ENCODE assay signal across 22 mouse cellular contexts in genomic region chr13:29864331-29864730, GRCm38 (mm10). TPM values are rescaled to one million over a fixed set of nuclear protein-coding genes. Genes with fewer than 3 reads are reported as not detected.
DNase-seq lines count a peak whose midpoint lies in the region; ATAC-seq and TF ChIP-seq lines count a peak whose summit lies in the region.
"Had no signal": no experiment of that assay in that cellular context is flagged by ENCODE, and none has a peak within 500 bp of the region (broad histone marks: within the 10 kb centered on the region; RNA-seq: fewer than 3 reads in every experiment).

No protein-coding gene starts in this region.

- no peaks in the 10 kb centered on the region for H3K27me3 ChIP-seq in hindbrain, embryonic 12.5 days
- H3K27me3 ChIP-seq in hindbrain, postnatal 0 days (ENCODE audit: insufficient read depth, low read length): no peaks in the 10 kb centered on the region
- H3K27me3 ChIP-seq in midbrain, embryonic 11.5 days (ENCODE audit: control insufficient read depth, insufficient read depth, low read length): no peaks in the 10 kb centered on the region
- no peaks in the 10 kb centered on the region for H3K27me3 ChIP-seq in midbrain, embryonic 10.5 days (ENCODE audit: low read depth, poor library complexity, severe bottlenecking)
- H3K27me3 ChIP-seq: forebrain, embryonic 13.5 days; heart, embryonic 13.5 days; neural tube, embryonic 12.5 days had no signal

- H3K4me3 ChIP-seq in hindbrain, embryonic 12.5 days: no peak overlapping the region
- no peak overlapping the region for H3K4me3 ChIP-seq in hindbrain, postnatal 0 days (ENCODE audit: low read length)
- H3K4me3 ChIP-seq in midbrain, embryonic 11.5 days (ENCODE audit: low read depth, low read length): no peak overlapping the region
- no peak overlapping the region for H3K4me3 ChIP-seq in midbrain, embryonic 10.5 days
- H3K4me3 ChIP-seq: erythroblast, embryonic 14.5 days; forebrain, embryonic 13.5 days; heart, embryonic 13.5 days; neural tube, embryonic 12.5 days had no signal

- no peaks in the 10 kb centered on the region for H3K36me3 ChIP-seq in hindbrain, embryonic 12.5 days
- H3K36me3 ChIP-seq in hindbrain, postnatal 0 days (ENCODE audit: insufficient read depth, low read length): no peaks in the 10 kb centered on the region
- H3K36me3 ChIP-seq in midbrain, embryonic 11.5 days (ENCODE audit: control insufficient read depth, insufficient read depth, low read length): no peaks in the 10 kb centered on the region
- no peaks in the 10 kb centered on the region for H3K36me3 ChIP-seq in midbrain, embryonic 10.5 days
- H3K36me3 ChIP-seq: G1E; heart, embryonic 13.5 days; neural tube, embryonic 12.5 days had no signal

- ATAC-seq in hindbrain, embryonic 12.5 days (ENCODE audit: low FRiP score): no peak
- ATAC-seq in hindbrain, postnatal 0 days: no peak
- no peak for ATAC-seq in midbrain, embryonic 11.5 days (ENCODE audit: low FRiP score)
- ATAC-seq in erythroblast, adult 5-6 weeks (replicated peaks; ENCODE audit: low FRiP score, poor library complexity, severe bottlenecking): no peak
- ATAC-seq: forebrain, embryonic 13.5 days had no signal

- H3K9me3 ChIP-seq in hindbrain, embryonic 12.5 days (replicated peaks): no peaks in the 10 kb centered on the region
- H3K9me3 ChIP-seq in hindbrain, postnatal 0 days (ENCODE audit: low read length): no peaks in the 10 kb centered on the region
- no peaks in the 10 kb centered on the region for H3K9me3 ChIP-seq in midbrain, embryonic 11.5 days (ENCODE audit: control insufficient read depth, low read length)
- no peaks in the 10 kb centered on the region for H3K9me3 ChIP-seq in midbrain, embryonic 10.5 days (replicated peaks)
- H3K9me3 ChIP-seq: forebrain, embryonic 13.5 days; G1E; heart, embryonic 13.5 days; neural tube, embryonic 12.5 days had no signal

- H3K4me2 ChIP-seq in hindbrain, embryonic 12.5 days (replicated peaks): no peak overlapping the region
- no peak overlapping the region for H3K4me2 ChIP-seq in hindbrain, postnatal 0 days (ENCODE audit: low read depth, low read length)
- H3K4me2 ChIP-seq in midbrain, embryonic 11.5 days: no peak overlapping the region
- H3K4me2 ChIP-seq: forebrain, embryonic 13.5 days; heart, embryonic 13.5 days; neural tube, embryonic 12.5 days had no signal

- TF ChIP-seq CTCF in hindbrain, postnatal 0 days (IDR thresholded peaks at IDR 0.05; ENCODE audit: low read depth): no peak

- H3K27ac ChIP-seq in hindbrain, embryonic 12.5 days: peak overlapping the region; percentile 35; the same call in 1 of the 2 replicates
- no peak overlapping the region for H3K27ac ChIP-seq in hindbrain, postnatal 0 days
- H3K27ac ChIP-seq in midbrain, embryonic 11.5 days (ENCODE audit: low read depth, low read length): no peak overlapping the region
- no peak overlapping the region for H3K27ac ChIP-seq in midbrain, embryonic 10.5 days (replicated peaks)
- H3K27ac ChIP-seq: forebrain, embryonic 13.5 days; heart, embryonic 13.5 days; liver, embryonic 14.5 days; neural tube, embryonic 12.5 days had no signal

- H3K9ac ChIP-seq in hindbrain, embryonic 12.5 days: no peak overlapping the region
- H3K9ac ChIP-seq in hindbrain, postnatal 0 days (replicated peaks; ENCODE audit: low read length): no peak overlapping the region
- no peak overlapping the region for H3K9ac ChIP-seq in midbrain, embryonic 11.5 days (ENCODE audit: low read length)
- H3K9ac ChIP-seq: forebrain, embryonic 13.5 days; heart, embryonic 13.5 days; liver, embryonic 14.5 days; neural tube, embryonic 12.5 days had no signal

- 53% methylated on average over 6 of the region's 6 CpGs for WGBS in hindbrain, embryonic 12.5 days
- WGBS in hindbrain, postnatal 0 days: 67% methylated on average over 6 of the region's 6 CpGs
- WGBS in midbrain, embryonic 11.5 days: 71% methylated on average over 6 of the region's 6 CpGs
- 69% methylated on average over 6 of the region's 6 CpGs for WGBS in midbrain, embryonic 10.5 days

- H3K4me1 ChIP-seq in hindbrain, embryonic 12.5 days: no peaks in the 10 kb centered on the region
- no peaks in the 10 kb centered on the region for H3K4me1 ChIP-seq in hindbrain, postnatal 0 days (ENCODE audit: insufficient read depth, low read length)
- no peaks in the 10 kb centered on the region for H3K4me1 ChIP-seq in midbrain, embryonic 11.5 days (ENCODE audit: control insufficient read depth, insufficient read depth, low read length)
- H3K4me1 ChIP-seq in midbrain, embryonic 10.5 days: peaks cover 2% of the 10 kb centered on the region; the same call in 1 of the 2 replicates
- H3K4me1 ChIP-seq: forebrain, embryonic 13.5 days; heart, embryonic 13.5 days; neural tube, embryonic 12.5 days had no signal

- DNase-seq in hindbrain, postnatal 0 days (ENCODE audit: low spot score): no peak
- peak; percentile 80 for DNase-seq in midbrain, embryonic 11.5 days (ENCODE audit: low spot score, missing footprints)
- no peak for DNase-seq in midbrain, embryonic 10.5 days (ENCODE audit: low spot score)
- peak; percentile 25 for DNase-seq in forelimb bud, embryonic 11.5 days (ENCODE audit: low read depth, low spot score)
- DNase-seq in urinary bladder, adult 18-20 months (ENCODE audit: low spot score in 2 of 2): no peak
- no peak for DNase-seq in MN1 (ENCODE audit: low spot score)
- DNase-seq: cerebellum, adult 2 months; gastrocnemius, postnatal 10 days; heart, adult 18-20 months; heart, postnatal 4 days; kidney, adult 9 months; lung, postnatal 10 days; right cerebral cortex, adult 18-20 months; thymus, postnatal 36 days had no signal

RNA-seq across cellular contexts. Expression of gene Cdkal1, which starts 8.9 kb away (rescaled TPM):
- 31.4 and 37.0 TPM in 2 replicates for polyA plus RNA-seq in hindbrain, embryonic 12.5 days (2016; fragmentation: Nextera tagmentation; extraction: Ambion mirVana)
- total RNA-seq in hindbrain, postnatal 0 days (2014; rRNA removed): 10.7 and 11.1 TPM in 2 replicates
- 18.9 and 19.5 TPM in 2 replicates for polyA plus RNA-seq in hindbrain, postnatal 0 days (2015; fragmentation: Nextera tagmentation; extraction: Ambion mirVana)
- 35.1 and 35.7 TPM in 2 replicates for polyA plus RNA-seq in midbrain, embryonic 11.5 days (2014; fragmentation: Nextera tagmentation; extraction: Ambion mirVana)
- 32.4 and 32.7 TPM in 2 replicates for polyA plus RNA-seq in midbrain, embryonic 10.5 days (2016; fragmentation: Nextera tagmentation; extraction: Ambion mirVana)
- 6.9 and 7.5 TPM in 2 replicates for total RNA-seq in erythroblast, adult 5-6 weeks (2015; ENCODE audit: low replicate concordance)
- total RNA-seq in erythroblast, adult 5-6 weeks (2017; ENCODE audit: low replicate concordance): 5.4 and 10.6 TPM in 2 replicates

Comparison
In these comparisons a context has a peak if more than half of its experiments do, and no peak if none do; other contexts are left out.
1. DNase-seq: peak in midbrain, embryonic 11.5 days (single experiment) and forelimb bud, embryonic 11.5 days (single experiment); none in hindbrain, postnatal 0 days (single experiment), midbrain, embryonic 10.5 days (single experiment), urinary bladder, adult 18-20 months (0 of 2) and MN1 (single experiment).